ENCODE assay signal across 12 mouse cellular contexts in the genomic region with DNA sequence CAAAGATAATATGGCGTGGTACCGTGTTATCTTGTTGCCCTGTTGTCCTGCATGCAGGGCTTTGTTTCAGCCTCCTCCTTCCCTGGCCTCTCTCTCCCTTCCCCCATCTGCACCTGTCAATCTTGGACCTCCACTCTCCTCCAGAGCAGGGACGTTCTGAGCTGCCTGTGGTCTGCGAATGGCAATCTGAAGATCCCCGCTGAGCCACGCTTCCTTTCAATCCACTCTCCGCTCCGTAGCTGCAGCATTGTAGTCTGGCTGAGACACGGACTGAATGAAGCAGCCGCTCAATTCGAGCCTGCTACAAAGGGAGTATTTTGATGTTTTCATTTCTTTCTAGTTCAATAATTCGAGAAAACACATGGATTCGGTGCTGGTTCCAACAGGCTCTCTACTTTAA.
DNase-seq lines count a peak whose midpoint lies in the region; ATAC-seq lines count a peak whose summit lies in the region.
"Had no signal": no experiment of that assay in that cellular context is flagged by ENCODE, and none has a peak within 500 bp of the region (broad histone marks: within the 10 kb centered on the region; RNA-seq: fewer than 3 reads in every experiment).

No protein-coding gene starts in this region.

- H3K4me1 ChIP-seq in embryonic facial prominence, embryonic 10.5 days = peaks cover 68% of the 10 kb centered on the region
- H3K4me1 ChIP-seq in hindbrain, embryonic 11.5 days (replicated peaks; ENCODE audit: control insufficient read depth, insufficient read depth, low read length) = peaks cover 30% of the 10 kb centered on the region
- peaks cover 80% of the 10 kb centered on the region for H3K4me1 ChIP-seq in midbrain, embryonic 15.5 days

- DNase-seq in cerebellum, postnatal 14 days = peak; percentile 49 to 53
- no peak for DNase-seq in cerebellum, adult 18-20 months
- peak; percentile 40 for DNase-seq in embryonic facial prominence, embryonic 10.5 days (ENCODE audit: low spot score)
- peak; percentile 75 for DNase-seq in hindbrain, embryonic 11.5 days (ENCODE audit: low spot score)
- no peak for DNase-seq in testis, postnatal 10 days (ENCODE audit: low spot score)
- DNase-seq in thymus, adult 18-20 months = no peak
- DNase-seq: gastrocnemius, postnatal 10 days; kidney, adult 9 months; lung, postnatal 14 days had no signal

- peak overlapping the region; percentile 66 for H3K27ac ChIP-seq in embryonic facial prominence, embryonic 10.5 days (replicated peaks)
- H3K27ac ChIP-seq in hindbrain, embryonic 11.5 days (ENCODE audit: low read depth, low read length) = peak overlapping the region; percentile 84
- H3K27ac ChIP-seq in midbrain, embryonic 15.5 days = peak overlapping the region; percentile 80

- no peak overlapping the region; the same call in 1 of the 2 replicates for H3K4me2 ChIP-seq in hindbrain, embryonic 11.5 days (replicated peaks; ENCODE audit: low read depth, low read length)
- peak overlapping the region; percentile 23; the same call in 1 of the 2 replicates for H3K4me2 ChIP-seq in midbrain, embryonic 15.5 days

- 7% methylated on average over 13 of the region's 13 CpGs for WGBS in embryonic facial prominence, embryonic 10.5 days
- WGBS in hindbrain, embryonic 11.5 days = 4% methylated on average over 13 of the region's 13 CpGs
- 2% methylated on average over 13 of the region's 13 CpGs for WGBS in midbrain, embryonic 15.5 days

- no peaks in the 10 kb centered on the region for H3K9me3 ChIP-seq in embryonic facial prominence, embryonic 10.5 days
- no peaks in the 10 kb centered on the region for H3K9me3 ChIP-seq in hindbrain, embryonic 11.5 days (ENCODE audit: control insufficient read depth, low read length)
- no peaks in the 10 kb centered on the region for H3K9me3 ChIP-seq in midbrain, embryonic 15.5 days
- H3K9me3 ChIP-seq: G1E had no signal

- ATAC-seq in hindbrain, embryonic 11.5 days (ENCODE audit: low FRiP score) = peak; percentile 39
- peak; percentile 34 for ATAC-seq in midbrain, embryonic 15.5 days (replicated peaks)
- ATAC-seq in inflammation-experienced regulatory T-cells, adult 6 months = no peak

- no peaks in the 10 kb centered on the region for H3K36me3 ChIP-seq in embryonic facial prominence, embryonic 10.5 days (replicated peaks)
- no peaks in the 10 kb centered on the region for H3K36me3 ChIP-seq in hindbrain, embryonic 11.5 days (ENCODE audit: control insufficient read depth, insufficient read depth, low read length)
- no peaks in the 10 kb centered on the region for H3K36me3 ChIP-seq in midbrain, embryonic 15.5 days (replicated peaks)
- H3K36me3 ChIP-seq: G1E had no signal

- peak overlapping the region; percentile 5 for H3K9ac ChIP-seq in hindbrain, embryonic 11.5 days (ENCODE audit: low read depth, low read length)
- H3K9ac ChIP-seq in midbrain, embryonic 15.5 days = 0 out of 2 replicates have a peak overlapping the region, but pooled peaks have one; percentile 0

- peaks cover 34% of the 10 kb centered on the region for H3K27me3 ChIP-seq in embryonic facial prominence, embryonic 10.5 days (replicated peaks; ENCODE audit: low read depth, poor library complexity, severe bottlenecking)
- H3K27me3 ChIP-seq in hindbrain, embryonic 11.5 days (ENCODE audit: control insufficient read depth, insufficient read depth, low read length) = no peaks in the 10 kb centered on the region
- H3K27me3 ChIP-seq in midbrain, embryonic 15.5 days (replicated peaks) = no peaks in the 10 kb centered on the region

- 0 out of 2 replicates have a peak overlapping the region, but pooled peaks have one; percentile 15 for H3K4me3 ChIP-seq in embryonic facial prominence, embryonic 10.5 days
- no peak overlapping the region for H3K4me3 ChIP-seq in hindbrain, embryonic 11.5 days (ENCODE audit: low read depth, low read length)
- no peak overlapping the region for H3K4me3 ChIP-seq in midbrain, embryonic 15.5 days

Comparison
In these comparisons a context has a peak if more than half of its experiments do, and no peak if none do; other contexts are left out.
1. DNase-seq: peak in cerebellum, postnatal 14 days (2 of 2), embryonic facial prominence, embryonic 10.5 days (single experiment) and hindbrain, embryonic 11.5 days (single experiment); none in cerebellum, adult 18-20 months (0 of 2), testis, postnatal 10 days (single experiment) and thymus, adult 18-20 months (0 of 2).
2. Peak in every context shown above with its lines, with median percentiles within 50 percentile points of each other: H3K27ac ChIP-seq.